Mouse (Mus musculus): ENCODE data around the gene Cep112.

DNA sequence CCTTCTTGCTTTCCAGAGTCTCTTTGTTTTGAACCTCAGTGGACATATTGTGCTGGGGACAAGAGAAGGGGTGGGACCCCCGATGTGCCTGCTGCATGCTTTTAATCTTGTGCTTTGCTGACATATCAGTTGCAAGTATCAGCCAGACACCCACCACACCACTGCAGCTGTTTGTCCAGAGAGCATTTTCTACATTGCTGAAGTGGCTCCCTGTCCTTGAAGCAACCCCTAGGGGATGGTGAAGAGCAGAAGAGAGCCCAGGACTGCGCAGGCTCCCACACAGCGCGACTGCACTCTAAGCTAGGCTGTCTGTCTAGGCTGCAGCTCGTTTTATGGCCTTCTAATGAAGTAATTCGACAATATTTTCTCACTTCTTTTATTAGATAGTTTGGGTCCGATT lies 397.3 kb downstream of the Cep112 start:
- TF ChIP-seq TAL1 (IDR thresholded peaks at IDR 0.05; ENCODE audit: low read length) (no peak), GATA1 (IDR thresholded peaks at IDR 0.05; ENCODE audit: low read length) (no peak)

Measured in erythroblast, embryonic 14.5 days (primary cell).